Mouse (Mus musculus): Measurements from ENCODE around the gene Fam76a.

DNA sequence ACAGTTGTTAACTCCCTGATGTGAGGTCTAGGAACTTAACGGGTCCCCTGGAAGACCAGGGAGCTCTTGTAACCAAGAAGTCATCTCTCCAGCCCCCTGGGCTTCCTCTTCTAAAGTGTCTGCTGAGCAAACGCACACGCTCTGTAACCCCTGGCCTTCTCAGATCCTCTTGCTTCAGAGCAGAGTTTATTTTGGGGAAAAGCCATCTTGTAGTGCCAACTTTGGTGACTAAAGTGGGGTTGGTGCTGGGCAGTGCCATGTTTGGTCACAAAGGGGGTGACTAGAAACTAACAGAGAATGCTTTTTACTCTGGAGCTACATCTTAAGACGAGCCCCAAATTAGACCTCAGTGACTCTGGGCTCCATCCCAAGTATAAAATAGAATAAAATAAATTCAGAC lies 22.4 kb upstream of the Fam76a start:
- TF ChIP-seq POLR2A (IDR thresholded peaks at IDR 0.05; ENCODE audit: extremely low read depth, insufficient read depth, low read length) (no peak), CTCF (IDR thresholded peaks at IDR 0.05; ENCODE audit: extremely low read depth, insufficient read depth, low read length) (no peak)

Measured in cortical plate, adult 2 months (tissue).